Mouse (Mus musculus) ES-E14 (cell line): ENCODE measurements around the gene Gstm3. TPM values are rescaled to one million over a fixed set of nuclear protein-coding genes. Genes with fewer than 3 reads are reported as not detected.
"Not testable (repeated sequence)": the region's sequence is repeated elsewhere in the genome, so short reads cannot be mapped to it uniquely, and the experiment has no call there.

Experiments
- DNase-seq: peaks from one replicate; pipeline ENCODE4 v3.0.0-alpha.2; 2013; ENCODE audit warnings: low read depth, low spot score
- H3K27ac ChIP-seq: 2 replicates; pipeline ENCODE4 v1.5.1; 2012; ENCODE audit warnings: low read depth, mild to moderate bottlenecking, low read length, moderate library complexity, mixed read lengths; ENCODE audit not compliant: poor library complexity, insufficient read depth, severe bottlenecking
- H3K36me3 ChIP-seq: 2 replicates; pipeline ENCODE4 v1.6.1; 2012; ENCODE audit warnings: mild to moderate bottlenecking, low read length, moderate library complexity, mixed read lengths; ENCODE audit not compliant: control insufficient read depth, poor library complexity, insufficient read depth, severe bottlenecking
- H3K4me1 ChIP-seq, 2 experiments: fragments of 150-350 bp in 1 of 2; sonication (generic) in 1 of 2; 2 replicates each; pipeline ENCODE4 v1.6.1; 2012; ENCODE audit warnings: low read length in 2 of 2, mild to moderate bottlenecking in 1 of 2, mixed read lengths in 1 of 2; ENCODE audit not compliant: control insufficient read depth in 2 of 2, insufficient read depth in 2 of 2, poor library complexity in 1 of 2
- H3K4me3 ChIP-seq, 2 experiments: fragments of 150-350 bp in 1 of 2; sonication (generic) in 1 of 2; 2 replicates each; pipeline ENCODE4 v1.5.1; 2012; ENCODE audit warnings: low read length in 2 of 2, low read depth in 1 of 2, mild to moderate bottlenecking in 1 of 2, mixed read lengths in 1 of 2; ENCODE audit not compliant: insufficient read depth in 1 of 2, poor library complexity in 1 of 2, severe bottlenecking in 1 of 2
- H3K9ac ChIP-seq: 2 replicates; pipeline ENCODE4 v1.6.1; 2012; ENCODE audit warnings: low read depth, mild to moderate bottlenecking, low read length, mixed read lengths; ENCODE audit not compliant: poor library complexity, insufficient read depth, severe bottlenecking
- H3K9me3 ChIP-seq: fragments of 150-350 bp; sonication (generic); 2 replicates; pipeline ENCODE4 v1.6.1; 2012; ENCODE audit warnings: low read depth, mild to moderate bottlenecking, low read length; ENCODE audit not compliant: control insufficient read depth, insufficient read depth
- CHD2 ChIP-seq: IDR thresholded peaks from 2 replicates; pipeline ENCODE4 v1.6.1; 2014; ENCODE audit warnings: mild to moderate bottlenecking, low read depth, low read length, inconsistent platforms
- HCFC1 ChIP-seq: IDR thresholded peaks from 2 replicates; pipeline ENCODE4 v1.6.1; 2012; ENCODE audit warnings: low read length, inconsistent platforms, borderline replicate concordance; ENCODE audit not compliant: insufficient read depth
- MAFK ChIP-seq: IDR thresholded peaks from 2 replicates; pipeline ENCODE4 v1.6.1; 2014; ENCODE audit warnings: mild to moderate bottlenecking, low read depth, low read length, inconsistent platforms; ENCODE audit not compliant: insufficient read depth
- ZC3H11A ChIP-seq: IDR thresholded peaks from 2 replicates; pipeline ENCODE4 v1.6.1; 2012; ENCODE audit warnings: low read depth, mild to moderate bottlenecking, inconsistent platforms, low read length, borderline replicate concordance
- ZNF384 ChIP-seq: IDR thresholded peaks from 2 replicates; pipeline ENCODE4 v1.6.1; 2012; ENCODE audit warnings: low read depth, low read length, inconsistent platforms
- in situ Hi-C, 2 experiments: fragments of 600-800 bp; cut with MboI; formaldehyde crosslinking; loops; one replicate each; pipeline ENCODE4 v1.15.1; 2025; ENCODE audit warnings: low sequenced_read_pairs in 2 of 2, inconsistent platforms in 1 of 2; ENCODE audit not compliant: unreplicated experiment in 2 of 2
- total RNA-seq: library from RNA; depleted of rRNA; stranded (reverse); fragments of 300-350 nt; gene quantifications from 2 replicates; pipeline ENCODE4 v1.2.3, GENCODE M21; 2012

Gstm3 gene
- total RNA-seq, 1 experiment, result not detected

GRCm38 (mm10) chr3:107966631-107967030, 2.5 kb downstream of the Gstm3 start:
- no peak overlapping the region for H3K9ac ChIP-seq
- H3K27ac ChIP-seq, result no peak overlapping the region
- in situ Hi-C loops, result no loop called here
- DNase-seq, result no peak
- H3K36me3 ChIP-seq, result no peaks in the 10 kb centered on the region
- TF ChIP-seq ZC3H11A (no peak), MAFK (no peak), CHD2 (no peak), HCFC1 (no peak), ZNF384 (no peak)
- no peaks in the 10 kb centered on the region for H3K9me3 ChIP-seq
- peaks cover 9 to 32% of the 10 kb centered on the region in 2 experiments for H3K4me1 ChIP-seq
- H3K4me3 ChIP-seq, result no peak overlapping the region

GRCm38 (mm10) chr3:107965592-107965991, 3.5 kb downstream of the Gstm3 start:
- no peak overlapping the region for H3K27ac ChIP-seq
- H3K9me3 ChIP-seq, result no peaks in the 10 kb centered on the region
- H3K36me3 ChIP-seq, result no peaks in the 10 kb centered on the region
- no peak overlapping the region for H3K9ac ChIP-seq
- TF ChIP-seq MAFK (no peak), HCFC1 (no peak), ZC3H11A (no peak), CHD2 (no peak), ZNF384 (no peak)
- H3K4me1 ChIP-seq, result peaks cover 9 to 32% of the 10 kb centered on the region in 2 experiments
- DNase-seq, result no peak
- H3K4me3 ChIP-seq, result no peak overlapping the region
- in situ Hi-C loops, result no loop called here

- H3K36me3 ChIP-seq, result no peaks in the 10 kb centered on the region
- H3K9ac ChIP-seq, result no peak overlapping the region
- H3K4me1 ChIP-seq, result peaks cover 9 to 32% of the 10 kb centered on the region in 2 experiments
- no peaks in the 10 kb centered on the region for H3K9me3 ChIP-seq
- peak overlapping the region; percentile 57 for H3K27ac ChIP-seq
- no peak for TF ChIP-seq HCFC1
- TF ChIP-seq ZNF384, result no peak
- no peak for TF ChIP-seq ZC3H11A
- TF ChIP-seq CHD2, result no peak
- TF ChIP-seq MAFK, result peak; percentile 84
- H3K4me3 ChIP-seq, result no peak overlapping the region
- DNase-seq, result no peak
- in situ Hi-C loops, result no loop called here
Measured at GRCm38 (mm10) chr3:107964656-107965308, 4.3 kb downstream of the Gstm3 start.

GRCm38 (mm10) chr3:107964026-107964425, 5.1 kb downstream of the Gstm3 start:
- TF ChIP-seq MAFK (no peak), ZNF384 (no peak), CHD2 (no peak), ZC3H11A (no peak), HCFC1 (no peak)
- 0 out of 2 replicates have a peak overlapping the region, but pooled peaks have one; percentile 7 for H3K9ac ChIP-seq
- peak overlapping the region; percentile 44 for H3K27ac ChIP-seq
- H3K4me1 ChIP-seq, result peaks cover 9 to 31% of the 10 kb centered on the region in 2 experiments
- no peaks in the 10 kb centered on the region for H3K9me3 ChIP-seq
- no peaks in the 10 kb centered on the region for H3K36me3 ChIP-seq
- DNase-seq, result no peak
- in situ Hi-C loops, result no loop called here
- H3K4me3 ChIP-seq, result no peak overlapping the region

GRCm38 (mm10) chr3:107955260-107955659, 13.8 kb downstream of the Gstm3 start:
- H3K9ac ChIP-seq, result peak overlapping the region; percentile 57
- peaks cover 2 to 13% of the 10 kb centered on the region in 2 experiments; a peak in 1 of 4 replicates for H3K4me1 ChIP-seq
- H3K4me3 ChIP-seq, result peak overlapping the region; percentile 49 to 53
- H3K36me3 ChIP-seq, H3K9me3 ChIP-seq, DNase-seq, in situ Hi-C loops, H3K27ac ChIP-seq: not testable (repeated sequence)
